Mouse (Mus musculus): ENCODE results near the gene Adcy1. TPM values are rescaled to one million over a fixed set of nuclear protein-coding genes. Genes with fewer than 3 reads are reported as not detected.
A peak's percentile ranks its signal among the peaks of the same experiment; 100 is the strongest.

The Adcy1 gene
- polyA plus RNA-seq, 1 experiment from 2014 or later, result 0.79 TPM

DNA sequence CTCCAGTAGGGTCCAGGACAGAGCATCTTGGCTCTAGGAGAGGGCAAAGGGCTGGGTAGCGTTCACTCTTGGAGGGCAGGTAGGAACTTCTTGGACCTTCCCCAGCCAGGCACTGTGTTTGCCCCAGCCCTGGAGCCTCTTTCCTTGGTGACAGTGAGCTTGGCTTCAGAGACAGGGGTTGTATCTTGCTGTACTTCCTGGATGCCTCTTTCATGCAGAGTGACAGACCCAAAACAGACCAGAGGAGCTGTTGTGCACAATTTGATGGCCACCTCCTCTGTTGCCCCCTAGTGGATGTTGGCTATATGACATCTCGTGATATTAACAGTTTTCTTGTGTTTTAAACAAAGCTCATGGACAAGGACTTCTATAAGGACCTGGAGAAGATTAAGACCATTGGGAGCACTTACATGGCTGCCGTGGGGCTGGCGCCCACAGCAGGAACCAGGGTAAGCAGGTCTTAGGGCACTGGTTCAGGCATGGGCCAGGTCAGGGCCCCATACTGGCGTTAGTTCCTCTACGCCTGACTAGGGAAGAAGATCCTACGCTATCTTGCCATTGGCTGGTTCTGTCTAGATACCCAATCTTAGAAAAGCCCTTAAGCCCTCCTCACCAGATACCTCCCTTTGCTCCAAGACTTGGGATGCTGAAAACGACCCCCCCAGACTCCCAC, 98.3 kb downstream of the Adcy1 start:
- H3K4me2 ChIP-seq, result no peak overlapping the region
- peaks cover 16% of the 10 kb centered on the region for H3K4me1 ChIP-seq
- 0 out of 2 replicates have a peak, but pooled peaks have one; percentile 16 for ATAC-seq (ENCODE audit: borderline replicate concordance, extremely low read depth, low FRiP score, low TSS enrichment)
- WGBS, result 69% methylated on average over 8 of the region's 8 CpGs
- no peak overlapping the region for H3K27ac ChIP-seq
- H3K4me3 ChIP-seq, result no peak overlapping the region
- no peaks in the 10 kb centered on the region for H3K36me3 ChIP-seq
- H3K27me3 ChIP-seq, result no peaks in the 10 kb centered on the region
- H3K9ac ChIP-seq, result no peak overlapping the region
- no peaks in the 10 kb centered on the region for H3K9me3 ChIP-seq

DNA sequence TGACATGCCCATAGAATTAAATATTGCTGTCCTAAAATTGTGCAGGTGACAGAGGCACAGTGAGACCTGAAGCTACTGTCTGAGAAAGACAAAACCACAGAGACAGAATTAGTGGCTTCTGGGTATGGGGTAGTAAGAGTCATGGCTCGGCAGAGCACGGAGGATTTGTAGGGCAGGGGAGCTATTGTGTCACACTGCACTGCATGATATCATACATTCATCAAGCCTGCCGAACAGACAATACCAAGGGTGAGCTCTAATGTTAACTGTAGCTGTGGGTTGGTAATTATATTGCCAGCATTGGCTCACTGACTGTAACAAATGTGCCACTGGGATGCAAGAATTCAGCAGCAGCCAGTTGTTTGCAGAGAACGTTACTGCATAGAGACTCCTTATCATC, 101.1 kb downstream of the Adcy1 start:
- peaks cover 16% of the 10 kb centered on the region for H3K4me1 ChIP-seq
- no peak for ATAC-seq (ENCODE audit: borderline replicate concordance, extremely low read depth, low FRiP score, low TSS enrichment)
- H3K27me3 ChIP-seq, result no peaks in the 10 kb centered on the region
- no peak overlapping the region for H3K4me2 ChIP-seq
- no peak overlapping the region for H3K9ac ChIP-seq
- no peak overlapping the region for H3K4me3 ChIP-seq
- no peaks in the 10 kb centered on the region for H3K9me3 ChIP-seq
- H3K27ac ChIP-seq, result no peak overlapping the region
- 71% methylated on average over 4 of the region's 4 CpGs for WGBS
- no peaks in the 10 kb centered on the region for H3K36me3 ChIP-seq

DNA sequence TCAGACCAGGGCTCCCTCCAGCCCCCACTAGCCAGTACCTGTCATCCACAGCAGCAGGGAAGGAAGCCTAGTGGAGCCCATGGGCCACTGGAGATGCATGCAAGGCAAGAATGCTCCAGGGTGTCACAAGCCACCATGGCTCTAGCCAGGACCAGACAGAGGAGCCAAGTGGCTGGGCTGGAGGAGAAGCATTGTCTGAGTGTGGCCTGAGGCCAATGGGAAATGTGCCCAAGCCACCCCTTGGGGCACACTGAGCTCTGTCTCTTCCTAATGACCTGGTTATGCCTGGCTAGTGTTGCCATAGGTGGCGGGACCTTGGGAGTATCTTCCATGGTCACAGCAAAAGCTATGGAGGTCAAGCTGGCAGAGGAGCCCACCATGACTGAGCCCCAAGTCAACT, 106.4 kb downstream of the Adcy1 start:
- Histone ChIP-seq H3K4me1 (peaks cover 13% of the 10 kb centered on the region; the same call in 1 of the 2 replicates), H3K27ac (no peak overlapping the region), H3K9me3 (no peaks in the 10 kb centered on the region), H3K4me3 (no peak overlapping the region), H3K27me3 (no peaks in the 10 kb centered on the region), H3K9ac (no peak overlapping the region), H3K36me3 (no peaks in the 10 kb centered on the region), H3K4me2 (no peak overlapping the region)
- ATAC-seq (ENCODE audit: borderline replicate concordance, extremely low read depth, low FRiP score, low TSS enrichment), result no peak
- 94% methylated on average over 1 of the region's 1 CpGs for WGBS

- 57% methylated on average over 6 of the region's 6 CpGs for WGBS
- peaks cover 22% of the 10 kb centered on the region; the same call in 1 of the 2 replicates for H3K4me1 ChIP-seq
- H3K36me3 ChIP-seq, result no peaks in the 10 kb centered on the region
- no peak overlapping the region for H3K9ac ChIP-seq
- peak overlapping the region; percentile 61 for H3K27ac ChIP-seq
- H3K9me3 ChIP-seq, result no peaks in the 10 kb centered on the region
- ATAC-seq (ENCODE audit: borderline replicate concordance, extremely low read depth, low FRiP score, low TSS enrichment), result peak; percentile 66; the same call in 1 of the 2 replicates
- no peak overlapping the region for H3K4me2 ChIP-seq
- no peak overlapping the region for H3K4me3 ChIP-seq
- no peaks in the 10 kb centered on the region for H3K27me3 ChIP-seq
Measured at GRCm38 (mm10) chr11:7173664-7174063, 110.4 kb downstream of the Adcy1 start.

DNA sequence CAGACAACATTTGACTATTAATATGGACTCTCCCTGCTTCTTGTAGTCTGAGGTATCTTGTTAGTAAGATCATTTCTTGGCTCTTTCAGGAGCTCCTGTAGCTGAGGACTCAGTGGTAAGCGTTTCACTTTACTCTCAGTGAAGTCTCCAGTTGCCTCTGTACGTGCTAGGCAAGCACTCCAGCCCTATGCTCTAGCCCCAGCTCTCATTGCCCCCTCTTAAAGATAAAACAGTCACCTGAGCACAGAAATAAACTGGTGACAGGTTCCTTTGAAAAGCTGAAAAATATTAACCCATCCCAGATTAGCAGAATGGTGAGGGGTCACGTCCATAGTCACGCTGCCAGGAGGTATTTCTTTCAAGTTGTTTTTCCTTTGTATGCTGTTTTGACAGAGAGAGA, 115.4 kb downstream of the Adcy1 start:
- Histone ChIP-seq H3K4me1 (peaks cover 15% of the 10 kb centered on the region; the same call in 1 of the 2 replicates), H3K27ac (peak overlapping the region; percentile 41; the same call in 1 of the 2 replicates), H3K9ac (no peak overlapping the region), H3K4me2 (no peak overlapping the region), H3K36me3 (no peaks in the 10 kb centered on the region), H3K27me3 (no peaks in the 10 kb centered on the region), H3K4me3 (no peak overlapping the region), H3K9me3 (no peaks in the 10 kb centered on the region)
- ATAC-seq (ENCODE audit: borderline replicate concordance, extremely low read depth, low FRiP score, low TSS enrichment), result no peak
- 36% methylated on average over 4 of the region's 4 CpGs for WGBS

DNA sequence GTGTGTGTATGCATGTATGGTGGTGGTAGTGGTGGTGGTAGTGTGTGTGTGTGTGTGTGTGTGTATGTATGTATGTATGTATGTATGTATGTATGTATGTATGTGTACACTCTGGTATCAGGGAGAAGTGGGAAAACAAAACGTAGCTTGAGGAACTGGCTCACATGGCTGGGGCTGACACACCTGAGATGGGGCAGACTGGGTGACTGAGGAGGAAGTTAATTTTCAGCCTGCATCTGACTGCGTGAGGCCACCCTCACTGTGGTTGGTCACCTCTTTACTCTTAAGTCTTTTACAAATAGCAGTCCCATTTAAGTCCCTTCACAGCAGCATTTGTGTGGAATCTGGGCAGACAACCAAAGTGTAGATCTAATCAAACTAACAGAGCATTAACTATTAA, 116.0 kb downstream of the Adcy1 start:
- Histone ChIP-seq H3K9ac (no peak overlapping the region), H3K4me3 (no peak overlapping the region), H3K27ac (peak overlapping the region; percentile 41; the same call in 1 of the 2 replicates), H3K36me3 (no peaks in the 10 kb centered on the region), H3K9me3 (no peaks in the 10 kb centered on the region), H3K4me2 (no peak overlapping the region), H3K27me3 (no peaks in the 10 kb centered on the region), H3K4me1 (peaks cover 10% of the 10 kb centered on the region; the same call in 1 of the 2 replicates)
- 61% methylated on average over 2 of the region's 2 CpGs for WGBS
- no peak for ATAC-seq (ENCODE audit: borderline replicate concordance, extremely low read depth, low FRiP score, low TSS enrichment)

GRCm38 (mm10) chr11:7182409-7183042, 119.2 kb downstream of the Adcy1 start:
- Histone ChIP-seq H3K9me3 (no peaks in the 10 kb centered on the region), H3K27ac (no peak overlapping the region), H3K4me2 (no peak overlapping the region), H3K4me1 (peaks cover 8% of the 10 kb centered on the region; the same call in 1 of the 2 replicates), H3K27me3 (no peaks in the 10 kb centered on the region), H3K4me3 (no peak overlapping the region), H3K9ac (no peak overlapping the region), H3K36me3 (no peaks in the 10 kb centered on the region)
- no peak for ATAC-seq (ENCODE audit: borderline replicate concordance, extremely low read depth, low FRiP score, low TSS enrichment)
- WGBS, result 43% methylated on average over 8 of the region's 8 CpGs

- Histone ChIP-seq H3K9me3 (no peaks in the 10 kb centered on the region), H3K4me3 (no peak overlapping the region), H3K27ac (no peak overlapping the region), H3K36me3 (no peaks in the 10 kb centered on the region), H3K9ac (no peak overlapping the region), H3K4me1 (peaks cover 6% of the 10 kb centered on the region; the same call in 1 of the 2 replicates), H3K27me3 (no peaks in the 10 kb centered on the region), H3K4me2 (no peak overlapping the region)
- WGBS, result 11% methylated on average over 1 of the region's 1 CpGs
- no peak for ATAC-seq (ENCODE audit: borderline replicate concordance, extremely low read depth, low FRiP score, low TSS enrichment)
Measured at GRCm38 (mm10) chr11:7184420-7184819, 121.1 kb downstream of the Adcy1 start.

GRCm38 (mm10) chr11:7187472-7187871, 124.2 kb downstream of the Adcy1 start:
- WGBS, result 49% methylated on average over 8 of the region's 8 CpGs
- H3K9ac ChIP-seq, result no peak overlapping the region
- no peaks in the 10 kb centered on the region for H3K9me3 ChIP-seq
- no peak overlapping the region for H3K4me2 ChIP-seq
- H3K36me3 ChIP-seq, result no peaks in the 10 kb centered on the region
- H3K27me3 ChIP-seq, result no peaks in the 10 kb centered on the region
- no peak for ATAC-seq (ENCODE audit: borderline replicate concordance, extremely low read depth, low FRiP score, low TSS enrichment)
- no peak overlapping the region for H3K4me3 ChIP-seq
- H3K4me1 ChIP-seq, result peaks cover 6% of the 10 kb centered on the region; the same call in 1 of the 2 replicates
- H3K27ac ChIP-seq, result no peak overlapping the region

- H3K4me3 ChIP-seq, result no peak within 1 kb of the TSS
- H3K9ac ChIP-seq, result no peak within 1 kb of the TSS
- no peak for ATAC-seq (ENCODE audit: borderline replicate concordance, extremely low read depth, low FRiP score, low TSS enrichment)
- H3K4me1 ChIP-seq, result peaks cover 6% of the 10 kb centered on the region; the same call in 1 of the 2 replicates
- no peaks in the 10 kb centered on the region for H3K9me3 ChIP-seq
- H3K27ac ChIP-seq, result no peak within 1 kb of the TSS
- WGBS, result 81% methylated on average over 13 of the region's 13 CpGs
- H3K27me3 ChIP-seq, result no peaks in the 10 kb centered on the region
- no peak within 1 kb of the TSS for H3K4me2 ChIP-seq
- no peaks in the 10 kb centered on the region for H3K36me3 ChIP-seq
Measured at GRCm38 (mm10) chr11:7188469-7188868, 125.2 kb downstream of the Adcy1 start, which contains the start of gene Gm11985. TSS of gene Gm11985 (minus strand) at chr11:7188569.

- H3K9ac ChIP-seq, result no peak overlapping the region
- no peak for ATAC-seq (ENCODE audit: borderline replicate concordance, extremely low read depth, low FRiP score, low TSS enrichment)
- H3K9me3 ChIP-seq, result no peaks in the 10 kb centered on the region
- no peaks in the 10 kb centered on the region for H3K4me1 ChIP-seq
- no peak overlapping the region for H3K27ac ChIP-seq
- WGBS, result 43% methylated on average over 6 of the region's 6 CpGs
- H3K36me3 ChIP-seq, result no peaks in the 10 kb centered on the region
- no peak overlapping the region for H3K4me3 ChIP-seq
- no peak overlapping the region for H3K4me2 ChIP-seq
- no peaks in the 10 kb centered on the region for H3K27me3 ChIP-seq
Measured at GRCm38 (mm10) chr11:7192710-7193109, 129.4 kb downstream of the Adcy1 start.

GRCm38 (mm10) chr11:7193134-7193533, 129.8 kb downstream of the Adcy1 start:
- H3K4me2 ChIP-seq, result no peak overlapping the region
- H3K4me1 ChIP-seq, result no peaks in the 10 kb centered on the region
- H3K36me3 ChIP-seq, result no peaks in the 10 kb centered on the region
- H3K27ac ChIP-seq, result no peak overlapping the region
- H3K9me3 ChIP-seq, result no peaks in the 10 kb centered on the region
- WGBS, result 69% methylated on average over 9 of the region's 9 CpGs
- no peak for ATAC-seq (ENCODE audit: borderline replicate concordance, extremely low read depth, low FRiP score, low TSS enrichment)
- H3K27me3 ChIP-seq, result no peaks in the 10 kb centered on the region
- H3K9ac ChIP-seq, result no peak overlapping the region
- no peak overlapping the region for H3K4me3 ChIP-seq
